Mouse (Mus musculus) forebrain, postnatal 0 days (tissue): ENCODE results near the gene Stx18. TPM values are rescaled to one million over a fixed set of nuclear protein-coding genes. Genes with fewer than 3 reads are reported as not detected.

Experiments
- ATAC-seq: fragments of 200-750 bp; cut with Nextera tagmentation; 2 replicates; pipeline ENCODE4 v1.8.0; 2017; ENCODE audit warnings: mild to moderate bottlenecking, moderate library complexity
- DNase-seq: peaks from one replicate; pipeline ENCODE4 v3.0.0-alpha.2; 2015
- H3K27ac ChIP-seq: fragments of 300-500 bp; sonication (generic); 2 replicates; pipeline ENCODE4 v1.5.1; 2014; ENCODE audit warnings: low read depth, mild to moderate bottlenecking, antibody characterized with exemption, low read length, moderate library complexity, mixed read lengths
- H3K27me3 ChIP-seq: fragments of 300-500 bp; sonication (generic); 2 replicates; pipeline ENCODE4 v1.6.1; 2014; ENCODE audit warnings: mild to moderate bottlenecking, low read length, mixed read lengths; ENCODE audit not compliant: insufficient read depth
- H3K36me3 ChIP-seq: fragments of 300-500 bp; sonication (generic); 2 replicates; pipeline ENCODE4 v1.6.1; 2014; ENCODE audit warnings: mild to moderate bottlenecking, moderate library complexity; ENCODE audit not compliant: insufficient read depth
- H3K4me1 ChIP-seq: fragments of 300-500 bp; sonication (generic); 2 replicates; pipeline ENCODE4 v1.6.1; 2014; ENCODE audit warnings: antibody characterized with exemption; ENCODE audit not compliant: insufficient read depth
- H3K4me2 ChIP-seq: fragments of 300-500 bp; sonication (generic); 2 replicates; pipeline ENCODE4 v1.6.1; 2014; ENCODE audit warnings: low read depth, mild to moderate bottlenecking, moderate library complexity
- H3K4me3 ChIP-seq: fragments of 300-500 bp; sonication (generic); 2 replicates; pipeline ENCODE4 v1.5.1; 2014; ENCODE audit warnings: low read depth, low read length, mixed read lengths
- H3K9ac ChIP-seq: fragments of 300-500 bp; sonication (generic); 2 replicates; pipeline ENCODE4 v1.6.1; 2014; ENCODE audit warnings: mild to moderate bottlenecking
- H3K9me3 ChIP-seq: fragments of 300-500 bp; sonication (generic); 2 replicates; pipeline ENCODE4 v1.6.1; 2016; ENCODE audit warnings: low read length
- CTCF ChIP-seq: sonication (generic); IDR thresholded peaks from 2 replicates; pipeline ENCODE4 v1.5.1; 2016; ENCODE audit warnings: antibody characterized with exemption, control low read depth, low read depth
- WGBS: fragments of 180-500 bp; shearing (Covaris S2); extraction: QIAGEN DNeasy Blood & Tissue Kit; methylation state at CpG from one replicate; pipeline ENCODE4 v1.1.7; 2014; 5-methylcytosine and 5-hydroxymethylcytosine counted together
- polyA plus RNA-seq: library from polyadenylated mRNA; unstranded; fragments of >200 nt; fragmentation: Nextera tagmentation; extraction: Ambion mirVana; gene quantifications from 2 replicates; pipeline ENCODE4 v1.2.1, GENCODE M21; 2015
- total RNA-seq: library from RNA; depleted of rRNA; stranded (reverse); fragments of >200 nt; gene quantifications from 2 replicates; pipeline ENCODE4 v1.2.3, GENCODE M21; 2014; rRNA removed

Gene Stx18
- total and polyA plus RNA-seq, 2 experiments from 2014 or later, result 23.9 to 30.3 TPM

DNA sequence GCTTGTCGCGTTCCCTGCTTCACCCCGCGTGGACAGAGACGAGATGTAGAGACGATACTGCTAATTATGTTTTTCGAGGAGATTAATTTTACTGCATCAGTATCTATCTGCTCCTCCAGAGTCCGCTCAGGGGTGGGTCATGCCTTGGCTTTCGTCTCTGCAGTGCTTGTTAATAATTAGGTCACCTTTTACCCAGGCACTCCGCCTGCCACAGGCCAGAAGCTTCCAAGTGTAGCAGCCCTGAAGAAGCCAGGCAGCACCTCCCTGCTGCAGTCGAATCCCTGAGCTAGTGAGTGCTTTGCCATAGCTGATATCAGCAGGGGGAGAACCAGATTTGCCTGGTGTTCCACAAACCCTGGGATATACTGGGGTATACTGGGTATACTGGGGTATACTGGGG is 130.0 kb downstream of the Stx18 start:
- Histone ChIP-seq H3K4me3 (no peak overlapping the region), H3K9ac (no peak overlapping the region), H3K27me3 (no peaks in the 10 kb centered on the region), H3K4me2 (no peak overlapping the region), H3K9me3 (no peaks in the 10 kb centered on the region), H3K27ac (no peak overlapping the region), H3K36me3 (no peaks in the 10 kb centered on the region), H3K4me1 (no peaks in the 10 kb centered on the region)
- 71% methylated on average over 11 of the region's 11 CpGs for WGBS
- no peak for TF ChIP-seq CTCF
- DNase-seq (no peak), ATAC-seq (no peak)

DNA sequence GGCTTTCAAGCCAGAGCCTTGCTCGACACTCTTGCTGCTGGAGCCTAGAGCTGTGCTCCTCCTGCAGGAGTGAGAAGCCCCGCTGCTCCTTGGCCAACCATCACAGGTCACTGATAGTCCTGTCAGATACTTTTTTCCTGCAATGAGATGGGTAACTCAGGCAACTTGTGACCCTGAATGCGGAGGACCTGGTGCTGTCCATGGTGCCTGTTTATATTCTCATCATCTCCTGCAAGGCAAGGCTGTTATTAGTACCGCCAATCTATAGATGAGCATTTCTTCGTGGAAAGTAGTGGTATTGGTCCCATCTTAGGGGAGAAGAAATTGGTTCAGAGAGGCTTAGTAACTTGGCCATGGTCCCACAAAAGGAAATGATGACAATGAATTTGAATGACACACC is 135.2 kb downstream of the Stx18 start:
- no peak for TF ChIP-seq CTCF
- Histone ChIP-seq H3K9me3 (no peaks in the 10 kb centered on the region), H3K36me3 (no peaks in the 10 kb centered on the region), H3K27me3 (no peaks in the 10 kb centered on the region), H3K4me1 (no peaks in the 10 kb centered on the region), H3K9ac (no peak overlapping the region), H3K27ac (no peak overlapping the region), H3K4me3 (no peak overlapping the region), H3K4me2 (no peak overlapping the region)
- WGBS, result 59% methylated on average over 5 of the region's 5 CpGs
- no peak for DNase-seq
- ATAC-seq, result no peak

- WGBS, result 78% methylated on average over 16 of the region's 16 CpGs
- Histone ChIP-seq H3K4me3 (no peak overlapping the region), H3K9me3 (no peaks in the 10 kb centered on the region), H3K27ac (no peak overlapping the region), H3K4me1 (no peaks in the 10 kb centered on the region), H3K27me3 (no peaks in the 10 kb centered on the region), H3K36me3 (no peaks in the 10 kb centered on the region), H3K4me2 (no peak overlapping the region), H3K9ac (no peak overlapping the region)
- ATAC-seq (no peak), DNase-seq (no peak)
- TF ChIP-seq CTCF, result no peak
Measured at GRCm38 (mm10) chr5:38174256-38174912, 135.8 kb downstream of the Stx18 start.

DNA sequence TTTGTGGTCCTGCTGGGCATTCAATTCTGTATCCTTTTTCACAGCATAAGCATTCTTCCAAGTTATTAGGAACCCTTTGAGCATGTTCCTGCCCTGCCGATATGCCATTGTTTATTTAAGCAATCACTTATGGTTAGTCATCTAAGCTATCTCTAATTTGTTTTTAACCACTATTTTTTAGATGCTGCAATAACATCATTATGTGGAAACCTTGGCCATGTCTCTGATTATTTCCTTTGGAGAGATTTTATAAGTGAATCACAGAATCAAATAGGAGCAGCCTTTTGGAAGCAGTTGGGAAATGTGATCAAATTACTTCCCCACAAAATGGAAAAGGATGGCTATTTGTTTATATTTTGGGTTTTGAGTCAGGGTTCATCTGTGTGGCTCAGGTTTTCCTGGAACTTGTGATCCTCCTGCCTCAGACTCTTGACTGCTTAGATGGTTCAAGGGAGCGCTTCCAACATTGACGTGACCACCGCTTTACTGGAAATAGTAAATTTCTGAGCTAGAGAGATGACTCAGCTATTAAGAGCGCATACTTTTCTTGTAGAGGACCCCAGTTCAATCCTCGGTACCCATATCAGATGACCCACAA is 146.2 kb downstream of the Stx18 start:
- TF ChIP-seq CTCF, result no peak
- ATAC-seq, result no peak
- 88% methylated on average over 6 of the region's 6 CpGs for WGBS
- Histone ChIP-seq H3K36me3 (no peaks in the 10 kb centered on the region), H3K4me1 (no peaks in the 10 kb centered on the region), H3K4me3 (no peak overlapping the region), H3K27ac (no peak overlapping the region), H3K9ac (no peak overlapping the region), H3K9me3 (no peaks in the 10 kb centered on the region), H3K27me3 (no peaks in the 10 kb centered on the region), H3K4me2 (no peak overlapping the region)
- DNase-seq, result no peak

DNA sequence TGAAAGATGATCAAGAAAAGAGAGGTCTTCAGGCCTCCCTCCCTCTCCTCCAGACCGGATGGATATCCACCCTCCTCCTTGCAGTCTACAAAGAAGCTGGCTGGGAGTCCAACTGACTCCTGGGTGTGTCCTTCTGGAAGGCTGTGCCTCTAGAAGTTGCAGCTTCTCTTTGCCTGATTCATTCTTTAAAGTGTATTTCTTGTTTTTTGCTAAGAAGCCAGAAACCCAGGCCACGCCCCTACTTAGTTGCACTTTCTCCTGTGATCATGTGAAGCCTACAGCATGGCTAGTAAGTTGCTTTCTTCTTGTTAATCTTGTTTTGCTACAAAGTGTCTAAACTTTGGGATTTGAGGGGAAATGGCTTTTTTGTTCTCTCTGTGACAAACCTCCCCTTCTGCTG is 148.5 kb downstream of the Stx18 start:
- DNase-seq (no peak), ATAC-seq (no peak)
- H3K27me3 ChIP-seq, result no peaks in the 10 kb centered on the region
- no peak overlapping the region for H3K9ac ChIP-seq
- no peaks in the 10 kb centered on the region for H3K9me3 ChIP-seq
- no peak overlapping the region for H3K4me3 ChIP-seq
- no peak overlapping the region for H3K27ac ChIP-seq
- no peaks in the 10 kb centered on the region for H3K4me1 ChIP-seq
- H3K36me3 ChIP-seq, result no peaks in the 10 kb centered on the region
- WGBS, result 90% methylated on average over 2 of the region's 2 CpGs
- TF ChIP-seq CTCF, result no peak
- H3K4me2 ChIP-seq, result no peak overlapping the region

Other genes starting within 250 kb of the Stx18 start
- 7.0 and 7.4 TPM in 2 replicates for gene Msx1, start 214.2 kb upstream of the Stx18 start, total RNA-seq
- gene Msx1, start 214.2 kb upstream of the Stx18 start, polyA plus RNA-seq, result 16.5 and 17.2 TPM in 2 replicates
- 1,532 and 1,817 TPM in 2 replicates for gene Nsg1, start 121.2 kb downstream of the Stx18 start, total RNA-seq
- gene Nsg1, start 121.2 kb downstream of the Stx18 start, polyA plus RNA-seq, result 1,881 and 1,970 TPM in 2 replicates
- 32.3 and 40.5 TPM in 2 replicates for gene Zbtb49, start 181.7 kb downstream of the Stx18 start, total RNA-seq
- 10.3 and 13.9 TPM in 2 replicates for gene Zbtb49, start 181.7 kb downstream of the Stx18 start, polyA plus RNA-seq
- 14.0 and 27.1 TPM in 2 replicates for gene Lyar, start 181.7 kb downstream of the Stx18 start, total RNA-seq
- gene Lyar, start 181.7 kb downstream of the Stx18 start, polyA plus RNA-seq, result 40.5 and 41.8 TPM in 2 replicates
- gene Tmem128, start 221.4 kb downstream of the Stx18 start, total RNA-seq, result 96.9 and 99.0 TPM in 2 replicates
- gene Tmem128, start 221.4 kb downstream of the Stx18 start, polyA plus RNA-seq, result 105 and 106 TPM in 2 replicates
- not detected in 2 replicates for gene Otop1, start 237.2 kb downstream of the Stx18 start, total RNA-seq
- gene Otop1, start 237.2 kb downstream of the Stx18 start, polyA plus RNA-seq, result not detected in 2 replicates